Mouse (Mus musculus) duodenum, adult 2 months (tissue): Measurements from ENCODE around the gene Tubd1. TPM values are rescaled to one million over a fixed set of nuclear protein-coding genes. Genes with fewer than 3 reads are reported as not detected.

ENCODE experiments used
- polyA plus RNA-seq: library from polyadenylated mRNA; depleted of rRNA; stranded (reverse); fragments of >200 nt; gene quantifications from 2 replicates; pipeline ENCODE4 v1.2.3, GENCODE M21; 2012; ENCODE audit warnings: low replicate concordance; rRNA removed

The Tubd1 gene
- polyA plus RNA-seq = 0.90 and 1.0 TPM in 2 replicates

GRCm38 (mm10) chr11:86544639-86545299 is at the start of gene Tubd1, which contains the start of gene Rps6kb1:
Gene Tubd1, plus strand, starts transcription at chr11:86544991.
Gene Rps6kb1, minus strand, starts transcription at chr11:86544805.

Other genes starting within 250 kb of the Tubd1 start
- gene Med13, start 187.4 kb upstream of the Tubd1 start, polyA plus RNA-seq = 4.7 and 5.0 TPM in 2 replicates
- gene Rnft1, start 60.3 kb upstream of the Tubd1 start, polyA plus RNA-seq = 1.1 and 1.8 TPM in 2 replicates
- 1.6 and 1.7 TPM in 2 replicates for gene Rps6kb1, start 186 bp upstream of the Tubd1 start, polyA plus RNA-seq
- gene Vmp1, start 138.8 kb downstream of the Tubd1 start, polyA plus RNA-seq = 33.0 and 41.0 TPM in 2 replicates
- gene Ptrh2, start 139.0 kb downstream of the Tubd1 start, polyA plus RNA-seq = 1.2 and 2.5 TPM in 2 replicates
- gene Cltc, start 212.6 kb downstream of the Tubd1 start, polyA plus RNA-seq = 57.6 and 71.1 TPM in 2 replicates